Mouse (Mus musculus): ENCODE data around the gene Exosc2. TPM values are rescaled to one million over a fixed set of nuclear protein-coding genes. Genes with fewer than 3 reads are reported as not detected.

The Exosc2 gene
- polyA plus RNA-seq, 1 experiment from 2014 or later: 40.0 TPM

DNA sequence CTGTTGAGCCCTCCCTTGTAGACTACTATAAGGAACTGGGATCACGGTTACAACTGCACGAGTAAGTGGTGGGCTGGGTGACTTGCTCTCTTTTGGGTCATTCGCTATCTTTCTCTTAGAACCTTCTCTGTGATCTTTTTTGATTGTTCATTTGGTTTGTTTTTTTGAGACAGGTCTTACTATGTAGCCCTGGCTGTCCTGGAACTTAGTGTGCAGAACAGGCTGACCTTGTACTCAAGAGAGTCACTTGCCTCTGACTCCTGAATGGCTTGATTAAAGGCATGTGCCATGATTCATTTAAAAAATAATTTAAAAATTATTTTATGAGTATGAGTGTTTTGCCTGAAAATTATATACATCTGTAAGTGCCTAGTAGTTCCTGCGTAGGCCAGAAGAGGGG lies 44.3 kb downstream of the Exosc2 start:
- no peaks in the 10 kb centered on the region for H3K9me3 ChIP-seq (replicated peaks; ENCODE audit: control insufficient read depth, low read length, poor library complexity, severe bottlenecking)
- H3K4me2 ChIP-seq (ENCODE audit: low read length): no peak overlapping the region
- no peaks in the 10 kb centered on the region for H3K4me1 ChIP-seq (ENCODE audit: control insufficient read depth, insufficient read depth, low read length)
- no peak overlapping the region for H3K9ac ChIP-seq (ENCODE audit: low read depth, low read length)
- no peaks in the 10 kb centered on the region for H3K27me3 ChIP-seq (ENCODE audit: control insufficient read depth, insufficient read depth, low read depth, low read length)
- H3K27ac ChIP-seq (ENCODE audit: low read length): no peak overlapping the region
- WGBS: 98% methylated on average over 4 of the region's 4 CpGs
- no peaks in the 10 kb centered on the region for H3K36me3 ChIP-seq (ENCODE audit: control insufficient read depth, insufficient read depth, low read length)
- ATAC-seq: no peak
- H3K4me3 ChIP-seq (ENCODE audit: low read depth, low read length): no peak overlapping the region

DNA sequence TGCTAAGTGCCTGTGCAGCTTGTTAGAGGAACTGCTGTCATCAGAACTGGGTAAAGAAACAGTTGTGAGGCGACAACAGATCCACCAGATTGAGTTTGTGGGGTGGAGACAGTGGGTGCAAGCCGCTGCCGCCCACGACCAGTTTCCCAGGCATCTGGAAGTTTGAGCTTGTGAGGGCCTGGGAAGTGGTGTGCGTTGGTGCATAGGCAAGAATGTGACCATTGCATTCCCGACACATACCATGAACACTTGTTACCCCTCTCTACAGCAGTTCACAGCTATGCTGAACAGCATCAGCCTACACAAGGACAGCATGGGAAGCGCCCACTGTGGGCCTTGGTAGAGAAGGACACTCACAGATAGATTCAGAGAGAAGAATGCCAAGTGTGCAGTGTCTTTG lies 45.5 kb downstream of the Exosc2 start:
- no peak overlapping the region for H3K27ac ChIP-seq (ENCODE audit: low read length)
- ATAC-seq: no peak
- H3K9me3 ChIP-seq (replicated peaks; ENCODE audit: control insufficient read depth, low read length, poor library complexity, severe bottlenecking): no peaks in the 10 kb centered on the region
- no peaks in the 10 kb centered on the region for H3K36me3 ChIP-seq (ENCODE audit: control insufficient read depth, insufficient read depth, low read length)
- H3K4me1 ChIP-seq (ENCODE audit: control insufficient read depth, insufficient read depth, low read length): no peaks in the 10 kb centered on the region
- 92% methylated on average over 7 of the region's 7 CpGs for WGBS
- no peak overlapping the region for H3K4me3 ChIP-seq (ENCODE audit: low read depth, low read length)
- H3K27me3 ChIP-seq (ENCODE audit: control insufficient read depth, insufficient read depth, low read depth, low read length): no peaks in the 10 kb centered on the region
- H3K4me2 ChIP-seq (ENCODE audit: low read length): no peak overlapping the region
- H3K9ac ChIP-seq (ENCODE audit: low read depth, low read length): no peak overlapping the region

DNA sequence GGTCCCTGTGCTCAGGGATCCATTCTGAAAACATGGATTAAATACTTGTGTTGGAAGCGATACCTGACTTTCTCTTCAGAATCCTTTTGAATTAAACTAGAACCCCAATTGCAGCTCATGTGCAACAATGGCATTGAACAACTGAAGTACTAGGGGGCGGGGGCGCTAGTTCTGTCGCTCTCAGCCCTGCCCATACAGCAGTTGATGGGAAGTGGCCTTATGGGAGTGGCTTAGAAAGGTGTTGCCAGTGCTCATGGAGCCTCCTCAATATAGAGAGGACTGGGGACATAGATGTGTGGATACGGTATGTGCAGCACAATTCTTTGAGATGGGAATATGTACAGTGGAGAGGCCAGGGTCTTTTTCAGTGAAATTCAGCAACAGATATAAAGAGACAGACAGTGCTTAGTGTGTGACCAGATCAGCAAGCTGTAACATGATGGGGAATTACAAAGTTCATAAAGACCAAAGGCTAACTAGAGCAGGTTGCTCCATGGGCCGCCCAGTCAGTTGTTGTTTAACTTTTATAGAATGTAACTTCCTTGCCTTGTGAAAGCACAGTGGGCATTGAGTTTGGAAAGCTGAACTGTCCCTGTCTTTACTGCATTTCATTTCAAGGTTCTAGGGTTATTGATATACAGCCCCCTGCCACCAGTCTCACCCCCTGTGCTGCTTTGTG lies 48.8 kb downstream of the Exosc2 start:
- ATAC-seq: no peak
- WGBS: 89% methylated on average over 6 of the region's 6 CpGs

DNA sequence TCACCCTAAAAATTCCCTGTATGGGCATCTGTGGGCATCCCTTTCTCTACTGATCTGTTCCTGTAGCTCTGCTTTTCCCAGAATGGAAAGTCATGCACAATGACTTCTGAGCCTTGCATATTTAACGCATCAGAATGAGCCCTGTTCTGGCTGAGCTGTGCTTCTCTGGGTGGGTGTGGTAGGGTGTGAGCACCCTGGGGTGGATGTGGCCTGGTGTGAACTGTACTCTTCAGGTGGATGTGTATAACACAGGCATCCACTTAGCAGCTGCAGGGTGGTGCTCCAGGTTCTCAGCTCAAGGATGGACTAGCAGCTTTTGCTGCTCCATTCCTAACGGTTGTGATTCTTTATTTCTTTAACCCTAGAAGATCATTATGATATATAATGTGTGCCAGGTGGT lies 49.4 kb downstream of the Exosc2 start:
- H3K4me1 ChIP-seq (ENCODE audit: control insufficient read depth, insufficient read depth, low read length): no peaks in the 10 kb centered on the region
- no peaks in the 10 kb centered on the region for H3K36me3 ChIP-seq (ENCODE audit: control insufficient read depth, insufficient read depth, low read length)
- no peaks in the 10 kb centered on the region for H3K9me3 ChIP-seq (replicated peaks; ENCODE audit: control insufficient read depth, low read length, poor library complexity, severe bottlenecking)
- no peak overlapping the region for H3K27ac ChIP-seq (ENCODE audit: low read length)
- no peak overlapping the region for H3K9ac ChIP-seq (ENCODE audit: low read depth, low read length)
- no peak overlapping the region for H3K4me3 ChIP-seq (ENCODE audit: low read depth, low read length)
- H3K4me2 ChIP-seq (ENCODE audit: low read length): no peak overlapping the region
- no peak for ATAC-seq
- WGBS: 88% methylated on average over 2 of the region's 2 CpGs
- H3K27me3 ChIP-seq (ENCODE audit: control insufficient read depth, insufficient read depth, low read depth, low read length): no peaks in the 10 kb centered on the region

More for the DNA sequence above, 48.8 kb downstream of the Exosc2 start:
- Histone ChIP-seq H3K36me3 (ENCODE audit: control insufficient read depth, insufficient read depth, low read length) (no peaks in the 10 kb centered on the region), H3K27me3 (ENCODE audit: control insufficient read depth, insufficient read depth, low read depth, low read length) (no peaks in the 10 kb centered on the region), H3K9ac (ENCODE audit: low read depth, low read length) (no peak overlapping the region), H3K4me2 (ENCODE audit: low read length) (no peak overlapping the region), H3K4me3 (ENCODE audit: low read depth, low read length) (no peak overlapping the region), H3K4me1 (ENCODE audit: control insufficient read depth, insufficient read depth, low read length) (no peaks in the 10 kb centered on the region), H3K9me3 (replicated peaks; ENCODE audit: control insufficient read depth, low read length, poor library complexity, severe bottlenecking) (no peaks in the 10 kb centered on the region), H3K27ac (ENCODE audit: low read length) (no peak overlapping the region)

GRCm38 (mm10) chr2:31720783-31721182 lies 50.3 kb downstream of the Exosc2 start:
- Histone ChIP-seq H3K4me2 (ENCODE audit: low read length) (no peak overlapping the region), H3K36me3 (ENCODE audit: control insufficient read depth, insufficient read depth, low read length) (no peaks in the 10 kb centered on the region), H3K4me1 (ENCODE audit: control insufficient read depth, insufficient read depth, low read length) (no peaks in the 10 kb centered on the region), H3K27ac (ENCODE audit: low read length) (no peak overlapping the region), H3K27me3 (ENCODE audit: control insufficient read depth, insufficient read depth, low read depth, low read length) (no peaks in the 10 kb centered on the region), H3K9ac (ENCODE audit: low read depth, low read length) (no peak overlapping the region), H3K4me3 (ENCODE audit: low read depth, low read length) (no peak overlapping the region), H3K9me3 (replicated peaks; ENCODE audit: control insufficient read depth, low read length, poor library complexity, severe bottlenecking) (no peaks in the 10 kb centered on the region)
- 55% methylated on average over 4 of the region's 4 CpGs for WGBS
- ATAC-seq: no peak

DNA sequence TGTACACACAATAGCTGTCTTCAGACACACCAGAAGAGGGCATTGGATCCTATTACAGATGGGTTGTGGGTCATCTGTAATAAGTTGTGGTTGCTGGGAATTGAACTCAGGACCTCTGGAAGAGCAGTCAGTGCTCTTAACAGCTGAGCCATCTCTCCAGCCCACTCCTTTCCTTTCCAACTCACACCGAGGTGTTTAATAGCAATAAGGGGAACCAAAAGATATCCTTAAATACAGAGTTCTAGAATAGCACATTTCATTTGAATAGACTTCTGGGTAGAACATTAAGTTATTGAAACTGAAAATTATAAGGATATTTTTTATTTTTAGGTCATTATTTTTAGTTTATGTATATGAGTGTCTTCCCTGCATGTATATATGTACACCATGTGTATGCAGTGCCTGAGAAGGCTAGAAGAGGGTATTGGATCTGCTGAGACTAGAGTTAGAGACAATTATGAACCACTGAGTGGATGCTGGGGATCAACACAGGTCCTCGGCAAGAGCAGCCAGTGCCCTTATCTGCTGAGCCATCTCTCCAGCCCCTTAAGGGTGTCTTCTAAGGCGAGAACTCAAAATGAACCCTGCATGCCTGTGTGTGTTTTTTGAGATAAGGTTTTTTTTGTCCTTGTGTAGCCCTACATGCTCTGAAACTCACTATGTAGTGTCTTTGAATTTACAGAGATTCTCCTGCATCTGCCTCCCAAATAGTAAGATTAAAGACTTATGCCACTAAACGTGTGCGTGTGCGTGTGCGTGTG lies 54.4 kb downstream of the Exosc2 start:
- no peak for ATAC-seq
- no peaks in the 10 kb centered on the region for H3K27me3 ChIP-seq (ENCODE audit: control insufficient read depth, insufficient read depth, low read depth, low read length)
- 96% methylated on average over 7 of the region's 7 CpGs for WGBS
- H3K9ac ChIP-seq (ENCODE audit: low read depth, low read length): no peak overlapping the region
- H3K36me3 ChIP-seq (ENCODE audit: control insufficient read depth, insufficient read depth, low read length): no peaks in the 10 kb centered on the region
- H3K9me3 ChIP-seq (replicated peaks; ENCODE audit: control insufficient read depth, low read length, poor library complexity, severe bottlenecking): no peaks in the 10 kb centered on the region
- no peak overlapping the region for H3K27ac ChIP-seq (ENCODE audit: low read length)
- H3K4me3 ChIP-seq (ENCODE audit: low read depth, low read length): no peak overlapping the region
- H3K4me2 ChIP-seq (ENCODE audit: low read length): no peak overlapping the region
- H3K4me1 ChIP-seq (ENCODE audit: control insufficient read depth, insufficient read depth, low read length): peaks cover 2% of the 10 kb centered on the region; the same call in 1 of the 2 replicates

- no peak for ATAC-seq
- no peak overlapping the region for H3K27ac ChIP-seq (ENCODE audit: low read length)
- H3K4me2 ChIP-seq (ENCODE audit: low read length): no peak overlapping the region
- peaks cover 2% of the 10 kb centered on the region; the same call in 1 of the 2 replicates for H3K4me1 ChIP-seq (ENCODE audit: control insufficient read depth, insufficient read depth, low read length)
- H3K9ac ChIP-seq (ENCODE audit: low read depth, low read length): no peak overlapping the region
- no peaks in the 10 kb centered on the region for H3K27me3 ChIP-seq (ENCODE audit: control insufficient read depth, insufficient read depth, low read depth, low read length)
- H3K4me3 ChIP-seq (ENCODE audit: low read depth, low read length): no peak overlapping the region
- WGBS: 88% methylated on average over 9 of the region's 9 CpGs
- no peaks in the 10 kb centered on the region for H3K36me3 ChIP-seq (ENCODE audit: control insufficient read depth, insufficient read depth, low read length)
- H3K9me3 ChIP-seq (replicated peaks; ENCODE audit: control insufficient read depth, low read length, poor library complexity, severe bottlenecking): no peaks in the 10 kb centered on the region
Observed at GRCm38 (mm10) chr2:31727576-31728277, 57.2 kb downstream of the Exosc2 start.

DNA sequence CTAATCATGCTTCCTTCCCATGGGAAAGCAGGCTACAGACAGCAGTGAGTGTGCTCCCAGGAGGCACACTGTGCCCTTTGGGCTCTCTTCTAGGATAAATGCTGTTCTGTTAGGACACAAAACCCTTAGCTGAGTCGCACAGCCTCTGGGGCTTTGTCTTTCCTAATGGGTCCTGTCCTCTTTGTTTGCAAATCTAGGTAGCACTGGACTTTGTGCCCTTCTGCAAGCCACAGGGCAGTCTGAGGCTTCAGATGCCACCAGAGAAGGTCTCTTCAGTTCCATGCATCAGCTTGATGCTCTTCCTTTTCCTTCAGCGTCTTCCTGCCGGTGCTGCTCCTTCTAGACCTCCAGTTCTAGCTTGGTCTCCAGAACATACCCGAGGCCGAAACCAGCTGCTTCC lies 60.1 kb downstream of the Exosc2 start:
- ATAC-seq: no peak
- Histone ChIP-seq H3K27ac (ENCODE audit: low read length) (no peak overlapping the region), H3K4me3 (ENCODE audit: low read depth, low read length) (no peak overlapping the region), H3K4me1 (ENCODE audit: control insufficient read depth, insufficient read depth, low read length) (peaks cover 2% of the 10 kb centered on the region; the same call in 1 of the 2 replicates), H3K9ac (ENCODE audit: low read depth, low read length) (no peak overlapping the region), H3K36me3 (ENCODE audit: control insufficient read depth, insufficient read depth, low read length) (no peaks in the 10 kb centered on the region), H3K4me2 (ENCODE audit: low read length) (no peak overlapping the region), H3K27me3 (ENCODE audit: control insufficient read depth, insufficient read depth, low read depth, low read length) (no peaks in the 10 kb centered on the region), H3K9me3 (replicated peaks; ENCODE audit: control insufficient read depth, low read length, poor library complexity, severe bottlenecking) (no peaks in the 10 kb centered on the region)
- 84% methylated on average over 5 of the region's 5 CpGs for WGBS
